Mouse (Mus musculus): ENCODE data around the gene Otog.

Gene Otog

GRCm38 (mm10) chr7:46282276-46282675, 41.5 kb downstream of the Otog start:
- DNase-seq (ENCODE audit: low spot score in 2 of 2), result no peak

DNA sequence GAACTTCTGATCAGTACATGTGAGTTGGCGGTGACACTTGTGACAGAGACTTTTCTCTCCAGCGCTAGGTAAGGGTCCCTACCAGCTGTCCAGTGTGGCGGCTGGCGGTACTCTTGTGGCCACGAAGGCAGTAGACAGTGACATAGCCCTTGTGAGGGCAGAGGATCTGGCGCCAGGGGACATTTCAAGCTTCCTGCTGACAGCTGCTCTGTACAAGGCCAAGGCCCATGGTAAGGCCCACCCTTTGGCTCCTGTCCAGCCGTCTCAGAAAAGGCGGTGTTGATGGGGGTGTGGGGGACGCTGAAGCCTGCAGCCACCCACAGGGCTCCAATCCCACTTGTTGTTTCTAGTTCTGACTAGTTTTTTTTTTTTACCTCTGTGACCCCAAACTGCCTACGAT, 42.9 kb downstream of the Otog start:
- DNase-seq (ENCODE audit: low spot score in 2 of 2), result peak in 1 of 2 experiments; percentile 20

DNA sequence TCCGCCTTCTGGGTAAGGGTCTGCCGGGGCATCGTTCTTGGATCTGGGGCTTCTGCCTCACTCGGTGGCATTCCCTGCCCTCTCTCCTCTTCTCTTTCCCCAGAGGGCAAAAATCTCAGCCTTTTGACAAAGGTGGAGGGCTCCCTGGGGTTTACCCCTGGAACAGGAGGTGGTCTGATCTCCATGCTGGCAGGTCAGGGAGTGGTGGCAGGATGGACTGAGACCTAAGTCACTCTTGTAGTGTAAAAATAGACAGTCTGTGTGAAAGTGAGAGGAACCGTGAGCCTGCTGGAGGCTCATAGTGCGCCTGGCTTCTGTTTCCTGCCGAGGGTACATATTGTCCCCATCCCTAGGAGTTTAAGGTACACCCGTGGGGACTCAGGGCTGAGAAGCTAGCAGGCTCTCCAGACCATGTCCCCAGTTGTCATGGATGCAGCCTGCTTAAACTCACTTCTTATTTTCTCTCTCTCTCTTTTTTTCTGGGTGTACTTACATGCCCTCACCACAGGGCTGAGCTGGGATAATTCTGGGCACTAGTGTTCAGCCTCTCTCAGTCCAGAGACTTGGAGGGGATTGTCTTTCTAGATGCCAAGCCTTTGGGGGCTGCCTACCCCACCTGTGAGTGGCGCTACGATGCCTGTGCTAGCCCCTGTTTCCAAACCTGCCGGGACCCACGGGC, 44.5 kb downstream of the Otog start:
- no peak for DNase-seq (ENCODE audit: low spot score in 2 of 2)

DNA sequence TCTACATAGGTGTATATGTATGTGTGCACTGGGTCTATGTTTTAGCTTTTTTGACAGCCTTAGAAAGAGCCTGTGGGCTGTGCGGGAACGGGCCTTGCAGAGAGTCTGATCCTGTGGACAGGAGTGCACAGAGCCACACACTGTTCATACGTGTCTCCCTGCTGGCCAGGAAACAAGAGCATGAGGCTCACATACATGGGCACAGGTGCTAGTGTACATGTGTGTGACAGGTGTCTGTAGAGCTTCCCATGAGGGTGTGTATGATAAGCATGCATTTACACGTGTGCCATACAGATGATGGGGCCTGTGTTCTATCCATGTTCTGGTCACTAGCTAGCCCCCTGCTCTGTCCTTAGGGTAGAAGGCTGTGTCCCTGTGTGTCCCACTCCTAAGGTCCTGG, 45.6 kb downstream of the Otog start:
- DNase-seq (ENCODE audit: low spot score in 2 of 2), result no peak

DNA sequence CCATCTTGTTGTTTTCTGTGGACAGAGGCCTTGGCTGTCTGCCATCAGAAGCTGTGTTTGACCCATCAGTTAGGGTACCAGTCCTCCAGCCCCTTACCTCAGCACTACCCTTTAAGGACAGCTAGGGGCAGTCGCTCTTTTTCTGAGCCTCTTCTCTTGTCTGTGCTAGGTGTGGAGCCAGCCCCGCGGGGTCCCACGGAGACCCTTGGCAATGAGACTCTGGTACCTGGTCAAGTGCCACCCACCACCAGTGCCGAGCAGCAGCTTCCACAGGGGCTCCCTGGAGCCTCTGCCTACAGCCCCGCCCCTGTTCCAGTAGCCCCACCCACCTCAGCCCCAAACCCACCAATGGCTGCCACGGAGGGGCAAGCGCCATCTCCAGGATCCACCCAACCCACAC, 46.3 kb downstream of the Otog start:
- no peak for DNase-seq (ENCODE audit: low spot score in 2 of 2)

DNA sequence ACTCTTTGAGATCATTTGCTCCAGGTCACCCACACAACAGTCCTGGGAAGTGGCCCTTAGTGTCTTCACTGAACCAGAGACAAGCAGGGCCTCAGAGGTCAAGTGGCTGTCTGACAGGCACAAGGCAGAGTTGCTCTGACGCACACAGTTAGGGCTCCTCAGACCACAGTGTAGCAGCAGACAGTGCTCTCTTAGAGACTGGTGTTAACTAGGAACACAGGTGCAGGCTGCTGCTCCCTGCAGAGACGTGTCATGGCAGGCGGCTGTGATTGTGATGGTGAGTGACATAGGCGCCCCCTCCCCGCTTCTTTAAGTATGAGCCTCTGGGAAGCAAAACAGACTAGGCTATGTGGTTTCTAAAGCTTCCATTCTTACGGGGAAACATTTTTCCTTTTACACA, 55.5 kb downstream of the Otog start:
- DNase-seq (ENCODE audit: low spot score in 2 of 2), result no peak

DNA sequence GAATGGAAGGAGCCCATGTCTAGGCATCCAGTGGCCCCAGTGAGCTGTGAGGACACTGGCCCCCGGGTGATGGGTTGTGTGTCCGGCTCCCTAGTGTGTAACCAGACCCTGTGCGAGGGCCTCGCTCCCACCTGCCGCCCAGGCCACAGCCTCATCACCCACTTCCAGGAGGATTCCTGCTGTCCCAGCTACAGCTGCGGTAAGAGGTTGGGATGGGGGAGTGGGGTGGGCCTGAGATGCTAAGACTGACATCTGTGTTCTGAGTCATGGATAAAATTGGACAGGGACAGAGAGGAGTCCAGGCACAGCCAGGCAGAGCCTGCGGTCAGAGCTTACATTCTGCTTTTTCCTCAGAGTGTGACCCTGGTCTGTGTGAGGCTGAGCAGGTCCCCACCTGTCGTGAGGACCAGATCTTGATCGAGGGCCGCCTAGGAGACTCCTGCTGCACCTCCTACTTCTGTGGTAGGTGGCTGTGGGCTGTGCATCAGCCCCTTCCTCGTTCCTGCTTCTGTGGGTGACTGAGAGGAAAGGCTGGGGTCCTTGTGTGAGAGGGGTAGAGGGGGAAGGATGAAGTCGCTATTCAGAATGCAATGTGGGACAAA, 60.3 kb downstream of the Otog start:
- DNase-seq (ENCODE audit: low spot score in 2 of 2), result no peak

DNA sequence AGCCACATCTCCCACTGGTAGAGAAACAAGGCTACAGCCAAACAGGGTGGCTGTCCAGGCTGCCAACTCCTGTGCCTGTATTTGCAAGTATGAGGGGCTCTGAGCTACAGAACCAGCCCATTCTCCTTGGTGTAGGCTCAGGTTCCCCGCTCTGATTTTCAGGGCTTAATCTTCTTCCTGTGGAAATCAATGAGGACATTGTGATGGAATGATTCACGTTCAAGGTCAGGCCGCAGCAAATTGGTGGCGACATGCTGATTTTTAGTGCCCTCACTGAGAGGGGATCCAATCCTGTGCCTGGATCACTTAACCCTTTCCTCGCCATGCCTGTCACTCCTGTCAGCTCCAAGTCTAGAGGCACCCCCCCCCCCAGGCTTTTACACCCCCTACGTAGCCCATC, 72.7 kb downstream of the Otog start:
- DNase-seq (ENCODE audit: low spot score in 2 of 2), result no peak

GRCm38 (mm10) chr7:46314220-46315009, 73.6 kb downstream of the Otog start:
- DNase-seq (ENCODE audit: low spot score in 2 of 2), result no peak

GRCm38 (mm10) chr7:46315692-46316091, 74.9 kb downstream of the Otog start:
- no peak for DNase-seq (ENCODE audit: low spot score in 2 of 2)

DNA sequence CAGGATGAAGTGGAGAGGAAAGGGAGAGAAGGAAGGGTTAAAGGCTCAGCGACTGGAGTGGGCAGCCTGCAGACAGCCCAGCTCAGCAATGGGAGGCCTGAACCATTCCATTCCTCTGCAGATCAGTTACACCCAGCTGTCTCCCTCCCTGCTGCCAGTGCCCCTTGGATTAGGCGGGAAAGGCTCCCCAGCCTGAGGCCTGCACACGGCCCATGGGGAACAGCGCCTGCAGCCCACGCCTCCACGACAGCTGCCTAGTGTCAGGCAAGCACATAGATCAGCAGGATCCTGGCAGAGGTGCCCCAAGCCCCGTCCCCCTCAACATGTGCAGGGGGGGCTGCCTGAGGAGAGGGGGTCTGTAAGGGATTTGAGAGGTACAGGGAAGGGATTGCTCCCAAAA, 76.2 kb downstream of the Otog start:
- DNase-seq (ENCODE audit: low spot score in 2 of 2), result no peak

- no peak for DNase-seq (ENCODE audit: low spot score in 2 of 2)
Observed at GRCm38 (mm10) chr7:46321242-46321641, 80.5 kb downstream of the Otog start.

- DNase-seq (ENCODE audit: low spot score in 2 of 2), result no peak
Observed at GRCm38 (mm10) chr7:46327896-46328295, 87.1 kb downstream of the Otog start.

- DNase-seq (ENCODE audit: low spot score in 2 of 2), result no peak
Observed at GRCm38 (mm10) chr7:46337397-46337796, 96.6 kb downstream of the Otog start.

- DNase-seq (ENCODE audit: low spot score in 2 of 2), result no peak
Observed at GRCm38 (mm10) chr7:46339818-46340217, 99.0 kb downstream of the Otog start.

- DNase-seq (ENCODE audit: low spot score in 2 of 2), result no peak
Observed at GRCm38 (mm10) chr7:46340295-46340694, 99.5 kb downstream of the Otog start.

- DNase-seq (ENCODE audit: low spot score in 2 of 2), result no peak
Observed at GRCm38 (mm10) chr7:46341471-46341870, 100.7 kb downstream of the Otog start.

- no peak for DNase-seq (ENCODE audit: low spot score in 2 of 2)
Observed at GRCm38 (mm10) chr7:46347692-46348091, 106.9 kb downstream of the Otog start.

- DNase-seq (ENCODE audit: low spot score in 2 of 2), result no peak
Observed at GRCm38 (mm10) chr7:46348813-46349212, 108.0 kb downstream of the Otog start.

DNA sequence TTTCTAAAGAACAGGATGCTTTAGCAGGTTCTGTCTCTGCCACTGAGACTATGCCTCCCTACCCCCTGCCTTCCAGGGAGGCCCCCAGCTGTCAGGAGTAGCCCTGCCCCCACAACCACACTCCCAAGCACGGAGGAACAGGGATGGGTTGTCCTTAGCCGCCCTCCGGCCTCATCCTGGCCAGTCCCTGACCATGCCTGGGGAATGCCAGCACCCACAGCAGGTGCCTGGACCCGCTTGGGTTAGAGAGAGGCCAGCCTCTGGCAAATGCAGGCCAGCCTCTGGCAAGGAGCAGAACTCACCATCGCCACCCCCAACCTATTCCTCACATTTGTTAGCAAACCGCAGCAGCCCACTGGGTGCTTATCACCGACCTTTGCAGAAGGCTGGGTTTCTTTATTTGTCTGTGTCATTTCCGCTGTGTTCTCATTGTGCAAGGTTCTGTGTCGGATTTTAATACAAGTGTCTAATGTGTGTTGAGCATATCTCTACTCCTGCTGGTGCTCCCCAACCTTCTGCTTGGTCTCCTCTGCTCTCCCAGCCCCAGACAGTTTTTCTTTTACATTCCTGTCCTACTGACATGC, 109.4 kb downstream of the Otog start:
- no peak for DNase-seq (ENCODE audit: low spot score in 2 of 2)

DNA sequence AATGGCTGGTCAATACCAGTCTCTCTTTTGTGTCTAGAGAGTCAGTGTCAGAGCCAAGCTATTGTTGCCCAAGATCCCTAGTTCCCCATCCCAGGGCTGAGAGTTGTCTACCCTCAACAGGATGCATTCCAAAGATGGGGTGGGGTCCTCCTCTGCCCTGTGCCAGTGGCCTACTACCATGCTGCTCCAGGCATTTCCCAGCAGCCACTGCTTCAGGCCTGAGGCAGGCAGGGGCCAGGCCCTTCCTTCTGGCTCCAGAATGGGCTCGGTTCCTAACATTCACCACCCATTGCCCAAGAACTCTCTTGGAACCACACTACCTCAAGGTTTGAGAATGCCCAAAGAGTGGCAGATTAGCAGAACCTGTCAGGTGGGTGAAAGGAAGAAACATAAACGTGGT, 112.0 kb downstream of the Otog start:
- no peak for DNase-seq (ENCODE audit: low spot score in 2 of 2)

- no peak for DNase-seq (ENCODE audit: low spot score in 2 of 2)
Observed at GRCm38 (mm10) chr7:46353216-46353615, 112.4 kb downstream of the Otog start.

GRCm38 (mm10) chr7:46353875-46354274, 113.1 kb downstream of the Otog start:
- no peak for DNase-seq (ENCODE audit: low spot score in 2 of 2)
